Mouse (Mus musculus): ENCODE measurements around the gene Fat2.

The Fat2 gene

DNA sequence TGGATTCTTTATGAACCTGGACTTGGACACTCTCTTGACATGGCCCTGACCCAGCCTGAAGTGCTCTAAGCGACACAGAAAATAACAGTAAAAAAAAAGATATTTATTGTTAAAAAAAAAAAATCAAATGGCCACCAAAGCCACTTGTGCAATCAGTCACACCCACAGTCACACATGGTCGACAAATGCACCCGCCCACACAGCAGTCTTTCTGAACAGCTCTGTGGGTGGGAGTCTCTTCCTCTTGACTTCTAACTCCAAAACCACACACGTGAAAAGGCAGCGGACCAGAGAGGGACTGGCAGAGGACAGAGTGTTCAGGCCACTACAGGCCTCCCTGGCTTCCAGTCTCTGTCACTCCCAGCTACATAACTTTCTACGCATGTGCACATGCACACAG is 85.8 kb downstream of the Fat2 start:
- DNase-seq (ENCODE audit: low read depth in 2 of 2, low spot score in 2 of 2): no peak

GRCm38 (mm10) chr11:55240556-55240955 is 95.8 kb downstream of the Fat2 start:
- DNase-seq (ENCODE audit: low read depth in 2 of 2, low spot score in 2 of 2): peak; percentile 59 to 70

GRCm38 (mm10) chr11:55239496-55239895 is 96.9 kb downstream of the Fat2 start:
- no peak for DNase-seq (ENCODE audit: low read depth in 2 of 2, low spot score in 2 of 2)

- no peak for DNase-seq (ENCODE audit: low read depth in 2 of 2, low spot score in 2 of 2)
Measured at GRCm38 (mm10) chr11:55236815-55237214, 99.5 kb downstream of the Fat2 start.

DNA sequence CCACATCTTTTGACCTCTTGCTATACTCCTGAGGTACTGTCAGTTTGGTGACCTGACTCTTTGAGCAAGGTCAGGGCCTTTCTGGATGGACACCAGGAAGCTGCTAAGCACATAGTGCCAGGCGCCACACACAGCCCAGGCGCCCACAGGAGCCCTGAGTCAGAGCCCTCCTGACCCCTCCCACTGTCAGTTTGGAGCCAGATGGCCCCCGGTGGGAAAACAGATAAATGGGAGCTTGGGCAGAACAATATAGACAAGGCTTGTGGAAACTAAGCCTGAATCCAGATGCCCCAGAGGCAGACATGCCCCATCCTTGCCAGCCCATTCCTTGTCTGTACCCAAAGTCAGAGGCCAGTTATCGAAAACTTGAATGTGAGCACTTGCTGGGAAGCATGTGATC is 101.6 kb downstream of the Fat2 start:
- no peak for DNase-seq (ENCODE audit: low read depth in 2 of 2, low spot score in 2 of 2)

GRCm38 (mm10) chr11:55234288-55234687 is 102.1 kb downstream of the Fat2 start:
- no peak for DNase-seq (ENCODE audit: low read depth in 2 of 2, low spot score in 2 of 2)

- no peak for DNase-seq (ENCODE audit: low read depth in 2 of 2, low spot score in 2 of 2)
Measured at GRCm38 (mm10) chr11:55231034-55231433, 105.3 kb downstream of the Fat2 start.

GRCm38 (mm10) chr11:55221306-55221705 is 115.1 kb downstream of the Fat2 start:
- DNase-seq (ENCODE audit: low read depth in 2 of 2, low spot score in 2 of 2): no peak

DNA sequence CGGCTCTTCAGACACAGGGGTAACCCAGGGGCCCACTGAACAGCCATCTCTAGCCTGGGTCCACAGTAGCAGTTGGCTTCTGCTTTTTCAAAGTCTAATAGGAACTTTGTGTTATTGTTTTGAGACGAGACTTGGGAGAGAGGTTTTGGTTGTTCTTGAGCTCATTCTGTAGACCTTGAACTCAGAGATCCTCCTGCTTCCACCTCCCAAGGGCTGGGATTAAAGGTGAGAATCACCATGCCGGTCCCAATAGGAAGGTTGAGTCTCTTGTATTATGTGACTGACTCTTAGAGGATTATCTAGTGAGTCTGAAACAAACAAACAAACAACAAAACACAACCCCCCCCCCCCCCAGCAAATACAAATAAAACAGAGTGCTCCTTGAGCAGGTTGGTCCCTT is 117.9 kb downstream of the Fat2 start:
- no peak for DNase-seq (ENCODE audit: low read depth in 2 of 2, low spot score in 2 of 2)

- DNase-seq (ENCODE audit: low read depth in 2 of 2, low spot score in 2 of 2): no peak
Measured at GRCm38 (mm10) chr11:55217880-55218279, 118.5 kb downstream of the Fat2 start.

GRCm38 (mm10) chr11:55217418-55217817 is 118.9 kb downstream of the Fat2 start:
- no peak for DNase-seq (ENCODE audit: low read depth in 2 of 2, low spot score in 2 of 2)

DNA sequence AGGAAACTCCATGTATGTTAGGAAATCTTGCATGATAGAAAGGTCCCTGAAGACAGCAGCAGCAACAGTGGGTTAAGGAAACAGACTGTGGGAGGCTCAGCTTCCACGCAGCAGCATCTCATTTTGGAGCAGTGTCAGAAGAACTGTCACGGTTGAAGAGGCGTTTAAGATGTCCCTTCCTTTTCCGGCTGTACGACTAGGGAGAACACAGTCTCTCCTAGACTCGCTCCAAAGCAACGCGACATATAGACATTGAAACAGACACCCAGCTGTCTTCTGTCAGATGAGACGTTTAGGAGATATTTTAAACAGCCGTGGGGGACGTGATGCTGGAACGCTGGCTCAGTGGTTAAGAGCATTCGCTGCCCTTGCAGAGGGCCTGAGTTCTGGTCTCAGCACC is 119.5 kb downstream of the Fat2 start:
- DNase-seq (ENCODE audit: low read depth in 2 of 2, low spot score in 2 of 2): no peak

GRCm38 (mm10) chr11:55216061-55216460 is 120.3 kb downstream of the Fat2 start:
- DNase-seq (ENCODE audit: low read depth in 2 of 2, low spot score in 2 of 2): no peak

- no peak for DNase-seq (ENCODE audit: low read depth in 2 of 2, low spot score in 2 of 2)
Measured at GRCm38 (mm10) chr11:55214978-55215377, 121.4 kb downstream of the Fat2 start.

DNA sequence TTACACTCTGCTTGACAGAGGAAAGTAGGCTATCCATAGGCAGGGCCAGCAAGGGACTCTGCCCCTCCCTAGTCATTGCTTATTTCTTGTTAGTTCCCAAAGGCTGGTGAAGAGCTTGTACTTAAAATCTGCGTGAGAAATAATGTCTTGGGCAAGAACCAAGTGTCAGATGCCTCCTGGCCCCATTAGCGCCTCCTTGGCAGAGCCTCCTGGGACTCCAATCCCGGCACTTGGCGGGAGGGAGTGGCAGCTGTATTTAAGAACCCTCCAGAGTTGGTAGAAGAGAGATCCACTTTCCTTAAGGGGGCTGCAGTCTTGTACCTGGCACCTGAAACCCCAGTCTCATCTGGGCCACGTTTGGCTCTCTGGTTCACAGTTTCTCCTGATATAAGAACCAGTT is 122.2 kb downstream of the Fat2 start:
- no peak for DNase-seq (ENCODE audit: low read depth in 2 of 2, low spot score in 2 of 2)

DNA sequence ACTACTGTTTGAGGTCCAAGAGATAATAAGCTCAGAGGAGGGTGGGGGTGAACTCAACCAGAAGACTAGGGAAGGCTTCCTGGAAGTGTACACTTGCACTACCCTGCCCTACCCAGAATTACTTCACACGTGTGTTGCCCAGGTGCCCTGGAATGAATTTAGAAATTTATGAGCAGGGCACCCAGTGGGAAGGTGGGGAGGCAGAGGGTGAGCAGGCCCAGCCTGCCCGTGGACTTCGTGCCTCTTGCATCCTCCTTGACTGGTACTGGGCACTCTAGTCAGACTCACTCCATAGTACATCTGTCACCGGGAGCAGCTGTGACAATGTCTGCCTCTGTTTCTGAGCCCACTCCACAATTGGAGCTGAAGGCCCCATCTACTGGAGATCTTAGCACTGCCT is 122.8 kb downstream of the Fat2 start:
- no peak for DNase-seq (ENCODE audit: low read depth in 2 of 2, low spot score in 2 of 2)

DNA sequence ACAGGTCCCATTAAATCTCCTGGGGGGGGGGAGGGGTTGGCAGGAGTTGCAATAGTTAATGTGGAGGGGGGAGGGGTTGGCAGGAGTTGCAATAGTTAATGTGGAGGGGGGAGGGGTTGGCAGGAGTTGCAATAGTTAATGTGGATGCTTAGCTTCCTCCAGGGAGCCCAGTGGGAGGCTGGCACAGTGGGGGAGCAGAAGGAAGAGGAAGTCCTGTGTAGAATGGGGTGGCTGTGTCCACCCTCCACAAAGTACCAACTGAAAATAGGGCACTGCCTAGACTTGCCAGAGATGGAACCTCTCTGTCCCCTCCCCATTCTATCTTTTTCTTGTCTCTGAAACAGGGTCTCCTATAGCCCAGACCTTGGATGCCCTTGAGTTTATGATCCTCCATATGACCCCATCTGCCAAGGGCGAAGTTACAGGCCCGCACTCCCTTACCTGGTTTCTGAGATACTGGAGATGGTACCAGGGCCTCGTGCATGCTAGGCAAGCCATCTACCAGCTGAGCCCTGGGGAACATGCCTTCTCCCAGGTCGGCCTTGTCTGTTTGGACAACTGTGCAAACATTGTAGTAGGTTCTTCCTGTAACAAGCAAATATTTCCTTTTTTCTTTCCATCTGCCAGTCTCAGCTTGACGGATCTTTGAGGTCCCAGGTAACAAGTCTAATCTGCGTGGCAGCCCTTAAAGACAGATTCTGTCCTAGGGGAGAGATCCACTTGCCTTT is 126.6 kb downstream of the Fat2 start:
- DNase-seq (ENCODE audit: low read depth in 2 of 2, low spot score in 2 of 2): no peak

- no peak for DNase-seq (ENCODE audit: low read depth in 2 of 2, low spot score in 2 of 2)
Measured at GRCm38 (mm10) chr11:55209032-55209431, 127.3 kb downstream of the Fat2 start.

- no peak for DNase-seq (ENCODE audit: low read depth in 2 of 2, low spot score in 2 of 2)
Measured at GRCm38 (mm10) chr11:55208001-55208690, 128.2 kb downstream of the Fat2 start.

DNA sequence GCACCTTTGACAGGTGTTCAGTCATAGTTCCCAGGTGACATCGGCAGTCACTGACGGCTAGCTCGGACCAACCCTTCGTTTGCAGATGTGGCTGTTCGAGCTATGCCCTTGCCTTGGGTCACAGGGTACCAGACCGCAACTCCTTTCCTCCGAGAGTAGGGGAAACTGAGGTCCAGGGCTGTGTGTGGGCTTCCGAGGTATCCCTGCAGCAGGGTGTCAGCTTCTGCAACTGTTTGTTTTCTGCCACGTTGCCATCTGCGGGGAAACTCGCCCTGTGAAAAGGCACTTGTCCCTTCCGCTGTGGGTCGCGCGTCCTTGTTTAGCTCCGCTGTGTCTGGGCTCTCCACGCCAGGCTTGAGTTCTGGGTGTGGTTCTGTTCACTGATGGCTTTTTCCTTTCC is 131.8 kb downstream of the Fat2 start:
- DNase-seq (ENCODE audit: low read depth in 2 of 2, low spot score in 2 of 2): peak in 1 of 2 experiments; percentile 20

- peak; percentile 94 to 96 for DNase-seq (ENCODE audit: low read depth in 2 of 2, low spot score in 2 of 2)
Measured at GRCm38 (mm10) chr11:55204159-55204596, 132.2 kb downstream of the Fat2 start, which contains the start of gene Slc36a1. Gene Slc36a1 (plus strand): TSS chr11:55204350.

Measured in CD8-positive naive resting alpha-beta T cell, adult 2 months (primary cell).